Mouse (Mus musculus): ENCODE data around the gene A730049H05Rik.

DNA sequence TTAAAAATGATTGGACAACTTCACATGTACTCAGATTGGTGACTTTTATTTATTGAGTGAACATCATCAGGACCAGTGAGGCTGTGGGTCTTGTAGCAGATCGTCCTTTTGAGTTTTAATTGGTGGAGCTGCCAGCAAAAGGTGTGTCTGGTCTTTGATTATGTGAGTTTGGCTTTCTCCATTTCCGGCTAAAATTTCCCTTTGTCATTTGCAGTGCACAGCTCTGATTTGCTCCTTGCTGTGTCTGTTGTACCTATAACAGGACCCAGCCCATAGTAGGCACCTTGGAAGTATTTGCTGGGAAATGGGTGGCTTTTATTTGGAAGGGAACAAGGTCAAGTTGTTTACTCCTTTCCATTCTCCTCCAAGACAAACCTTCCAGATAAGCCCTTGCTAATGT lies 27.2 kb downstream of the A730049H05Rik start:
- TF ChIP-seq FLI1 (IDR thresholded peaks at IDR 0.05; ENCODE audit: low read length) (no peak), GATA1 (IDR thresholded peaks at IDR 0.05; ENCODE audit: borderline replicate concordance, low read length) (no peak)

Data from megakaryocyte, embryonic 14.5 days (primary cell).